Mouse (Mus musculus) adrenal gland, postnatal 14 days (tissue): ENCODE results near the gene Slamf8. TPM values are rescaled to one million over a fixed set of nuclear protein-coding genes. Genes with fewer than 3 reads are reported as not detected.

Source experiments
- total RNA-seq: library from RNA; stranded (reverse); gene quantifications from 2 replicates; pipeline ENCODE4 v1.2.3, GENCODE M21; 2021

Gene Slamf8
- total RNA-seq, 1 experiment from 2014 or later, result not detected

Other genes starting within 250 kb of the Slamf8 start
- 0.70 and 0.79 TPM in 2 replicates for gene Kcnj10, start 249.4 kb downstream of the Slamf8 start, total RNA-seq
- gene Pigm, start 214.0 kb downstream of the Slamf8 start, total RNA-seq, result 12.3 and 14.5 TPM in 2 replicates
- 1.2 and 1.6 TPM in 2 replicates for gene Slamf9, start 115.2 kb downstream of the Slamf8 start, total RNA-seq
- 2.4 and 2.8 TPM in 2 replicates for gene Igsf9, start 108.8 kb downstream of the Slamf8 start, total RNA-seq
- gene Tagln2, start 90.5 kb downstream of the Slamf8 start, total RNA-seq, result 105 and 120 TPM in 2 replicates
- 0.22 and 1.0 TPM in 2 replicates for gene Cfap45, start 69.8 kb downstream of the Slamf8 start, total RNA-seq
- 0.41 TPM in 1 of 2 replicates, not detected in the other for gene Vsig8, start 34.6 kb downstream of the Slamf8 start, total RNA-seq
- gene Fcrl6, start 12.0 kb upstream of the Slamf8 start, total RNA-seq, result not detected in 2 replicates
- gene Dusp23, start 42.4 kb upstream of the Slamf8 start, total RNA-seq, result 11.6 and 12.4 TPM in 2 replicates
- gene Crp, start 107.5 kb upstream of the Slamf8 start, total RNA-seq, result 1.4 and 32.1 TPM in 2 replicates